Mouse (Mus musculus): ENCODE data around the gene Snrnp25. TPM values are rescaled to one million over a fixed set of nuclear protein-coding genes. Genes with fewer than 3 reads are reported as not detected.
A peak's percentile ranks its signal among the peaks of the same experiment; 100 is the strongest.

Snrnp25 gene
- total RNA-seq, 2 experiments from 2014 or later: 20.6 to 22.4 TPM

GRCm38 (mm10) chr11:32231125-32231524, 25.9 kb downstream of the Snrnp25 start:
- no peak for DNase-seq (ENCODE audit: low spot score in 2 of 2)
- no peak overlapping the region for H3K4me3 ChIP-seq
- TF ChIP-seq CTCF (conservative IDR thresholded peaks at IDR 0.05): no peak
- peak overlapping the region; percentile 72 for H3K27ac ChIP-seq

- TF ChIP-seq CTCF (conservative IDR thresholded peaks at IDR 0.05): no peak
- H3K27ac ChIP-seq: peak overlapping the region; percentile 28; the same call in 1 of the 2 replicates
- no peak for DNase-seq (ENCODE audit: low spot score in 2 of 2)
- no peak overlapping the region for H3K4me3 ChIP-seq
Measured at GRCm38 (mm10) chr11:32232848-32233247, 27.6 kb downstream of the Snrnp25 start.

GRCm38 (mm10) chr11:32233895-32234294, 28.7 kb downstream of the Snrnp25 start:
- Histone ChIP-seq H3K4me3 (no peak overlapping the region), H3K27ac (peak overlapping the region; percentile 82; the same call in 1 of the 2 replicates)
- DNase-seq (ENCODE audit: low spot score in 2 of 2): no peak
- TF ChIP-seq CTCF (conservative IDR thresholded peaks at IDR 0.05): no peak

DNA sequence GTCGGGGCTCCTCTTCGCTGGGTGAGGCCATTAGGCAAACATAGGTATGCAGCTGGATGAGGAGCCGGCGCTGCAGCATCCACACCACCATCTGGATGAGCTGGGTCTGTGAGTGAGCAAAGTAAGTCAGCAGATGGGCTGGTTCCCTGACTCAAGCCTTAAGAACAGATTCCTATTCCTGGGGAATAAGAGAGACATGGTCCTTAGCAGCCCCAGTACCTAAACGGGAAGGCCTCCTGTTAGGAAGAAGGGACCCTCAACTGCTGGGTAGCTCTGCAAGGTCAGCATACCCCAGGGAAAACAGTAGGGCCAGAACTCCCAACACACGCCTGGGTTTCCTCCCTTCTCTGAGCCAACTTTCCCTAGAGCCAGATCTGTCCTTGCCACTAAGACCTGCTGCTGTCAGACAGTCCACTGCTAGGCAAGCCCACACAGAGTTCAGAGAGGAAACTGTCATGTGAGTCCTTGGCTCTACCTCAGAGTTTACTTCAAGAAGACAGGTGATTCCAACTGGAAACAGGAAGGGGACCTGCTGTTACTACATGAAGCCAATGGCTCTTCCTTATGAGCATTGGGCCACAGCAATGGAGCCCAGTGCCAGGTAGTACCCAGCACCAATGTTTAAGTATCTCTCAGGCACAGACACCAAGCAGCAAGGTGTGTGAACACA, 29.7 kb downstream of the Snrnp25 start:
- no peak for DNase-seq (ENCODE audit: low spot score in 2 of 2)
- Histone ChIP-seq H3K4me3 (no peak overlapping the region), H3K27ac (peak overlapping the region; percentile 82)
- TF ChIP-seq CTCF (conservative IDR thresholded peaks at IDR 0.05): no peak

DNA sequence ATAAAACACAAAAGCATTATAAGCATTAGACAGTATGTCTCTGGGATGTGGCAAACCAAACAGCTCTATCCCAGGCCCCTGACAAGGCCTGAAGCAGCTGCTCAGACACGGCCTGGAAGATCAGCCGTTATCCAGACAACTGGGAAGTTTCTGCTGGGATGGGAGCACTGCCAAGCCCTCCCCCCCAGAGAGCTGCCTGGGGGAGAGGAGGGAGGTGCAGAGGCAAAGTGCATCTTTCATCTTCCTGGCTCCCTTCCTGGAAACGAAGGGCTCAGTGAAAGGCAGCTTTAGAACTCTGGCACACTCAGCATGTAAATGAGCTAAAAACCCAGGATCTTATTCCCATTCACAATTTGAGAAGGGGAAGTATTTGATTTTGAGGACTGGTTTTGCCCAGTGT, 30.4 kb downstream of the Snrnp25 start:
- H3K4me3 ChIP-seq: no peak overlapping the region
- no peak for TF ChIP-seq CTCF (conservative IDR thresholded peaks at IDR 0.05)
- peak overlapping the region; percentile 82 for H3K27ac ChIP-seq
- DNase-seq (ENCODE audit: low spot score in 2 of 2): peak; percentile 71 to 85

GRCm38 (mm10) chr11:32236132-32236531, 30.9 kb downstream of the Snrnp25 start:
- DNase-seq (ENCODE audit: low spot score in 2 of 2): no peak
- H3K4me3 ChIP-seq: no peak overlapping the region
- H3K27ac ChIP-seq: peak overlapping the region; percentile 82
- no peak for TF ChIP-seq CTCF (conservative IDR thresholded peaks at IDR 0.05)

- no peak overlapping the region for H3K4me3 ChIP-seq
- TF ChIP-seq CTCF (conservative IDR thresholded peaks at IDR 0.05): peak; percentile 86
- H3K27ac ChIP-seq: peak overlapping the region; percentile 82
- peak in 1 of 2 experiments; percentile 57 for DNase-seq (ENCODE audit: low spot score in 2 of 2)
Measured at GRCm38 (mm10) chr11:32236712-32237410, 31.6 kb downstream of the Snrnp25 start.

- Histone ChIP-seq H3K27ac (peak overlapping the region; percentile 82), H3K4me3 (no peak overlapping the region)
- no peak for TF ChIP-seq CTCF (conservative IDR thresholded peaks at IDR 0.05)
- DNase-seq (ENCODE audit: low spot score in 2 of 2): no peak
Measured at GRCm38 (mm10) chr11:32237411-32237795, 32.2 kb downstream of the Snrnp25 start.

GRCm38 (mm10) chr11:32238093-32238860, 33.1 kb downstream of the Snrnp25 start:
- no peak overlapping the region for H3K4me3 ChIP-seq
- peak overlapping the region; percentile 82 for H3K27ac ChIP-seq
- DNase-seq (ENCODE audit: low spot score in 2 of 2): peak; percentile 59 to 81
- peak; percentile 100 for TF ChIP-seq CTCF (conservative IDR thresholded peaks at IDR 0.05)

DNA sequence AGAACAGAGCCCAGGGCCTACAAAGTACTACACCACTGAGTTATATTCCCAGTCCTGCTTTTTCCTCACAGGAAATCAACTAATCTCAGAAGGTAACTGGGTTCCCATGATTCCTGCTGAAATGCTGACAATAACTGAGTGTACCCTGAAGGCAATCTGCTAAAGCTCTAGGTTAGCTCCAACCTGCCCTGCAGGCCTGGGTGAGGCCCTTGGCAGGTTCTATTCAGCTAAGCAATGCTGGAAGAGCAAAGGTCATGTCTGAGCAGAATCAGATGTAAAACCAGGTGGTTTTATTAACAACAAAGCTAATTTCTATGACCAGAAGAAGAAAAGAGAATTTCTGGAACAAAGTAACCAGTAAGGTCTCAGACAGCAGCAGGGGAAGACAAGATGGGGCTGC, 36.2 kb downstream of the Snrnp25 start:
- DNase-seq (ENCODE audit: low spot score in 2 of 2): no peak
- TF ChIP-seq CTCF (conservative IDR thresholded peaks at IDR 0.05): no peak
- H3K27ac ChIP-seq: no peak overlapping the region
- no peak overlapping the region for H3K4me3 ChIP-seq

- TF ChIP-seq CTCF (conservative IDR thresholded peaks at IDR 0.05): no peak
- Histone ChIP-seq H3K4me3 (no peak overlapping the region), H3K27ac (no peak overlapping the region; the same call in 1 of the 2 replicates)
- no peak for DNase-seq (ENCODE audit: low spot score in 2 of 2)
Measured at GRCm38 (mm10) chr11:32242209-32242608, 37.0 kb downstream of the Snrnp25 start.

DNA sequence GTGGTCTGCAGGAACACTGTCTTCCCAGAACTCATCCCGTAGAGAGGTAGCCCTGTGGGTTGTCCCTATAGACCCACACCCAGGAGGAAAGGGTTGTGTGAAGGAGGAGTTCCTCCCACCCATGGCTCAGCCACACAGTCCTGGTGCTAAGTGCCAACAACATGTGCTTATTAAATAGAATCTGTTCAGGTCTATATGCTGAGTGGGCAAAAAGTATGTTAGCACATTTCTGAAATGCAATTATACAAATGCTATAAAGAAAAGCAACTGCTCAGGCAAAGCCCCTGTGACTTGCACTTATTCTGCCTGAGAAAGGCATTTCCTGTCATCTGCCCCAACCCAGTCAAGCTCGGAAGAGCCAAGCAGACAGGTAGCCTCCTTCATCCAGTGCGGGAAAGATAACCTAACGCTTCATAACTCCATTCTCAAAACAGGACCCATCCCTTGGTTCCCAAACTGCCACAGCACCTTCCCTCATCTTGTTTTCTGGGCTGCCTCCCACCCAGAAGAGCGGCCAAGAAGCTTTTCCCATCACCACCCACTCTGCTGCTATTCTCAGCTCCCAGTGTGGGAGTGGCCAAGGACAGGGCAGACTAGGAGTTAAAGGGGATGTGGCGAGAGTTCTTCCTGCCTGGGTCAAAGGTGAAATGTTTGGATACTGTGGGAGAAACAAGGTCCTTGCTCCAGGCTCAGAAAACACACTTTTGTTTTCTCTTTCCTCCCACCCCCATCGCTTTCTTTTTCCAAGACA, 38.2 kb downstream of the Snrnp25 start:
- no peak for DNase-seq (ENCODE audit: low spot score in 2 of 2)
- Histone ChIP-seq H3K4me3 (no peak overlapping the region), H3K27ac (peak overlapping the region; percentile 66)
- no peak for TF ChIP-seq CTCF (conservative IDR thresholded peaks at IDR 0.05)
